Mouse (Mus musculus) embryonic fibroblast, embryonic 13.5 days (primary cell): Measurements from ENCODE around the gene D6Ertd527e. TPM values are rescaled to one million over a fixed set of nuclear protein-coding genes. Genes with fewer than 3 reads are reported as not detected.

Experiments used
- H3K27ac ChIP-seq: 2 replicates; pipeline ENCODE4 v1.5.1; 2012; ENCODE audit warnings: low read length, control low read depth, inconsistent platforms; ENCODE audit not compliant: insufficient read depth
- H3K4me1 ChIP-seq: 2 replicates; pipeline ENCODE4 v1.6.1; 2011; ENCODE audit warnings: low read length; ENCODE audit not compliant: control insufficient read depth, insufficient read depth
- H3K4me3 ChIP-seq: 2 replicates; pipeline ENCODE4 v1.5.1; 2011; ENCODE audit warnings: mild to moderate bottlenecking, control low read depth, low read length; ENCODE audit not compliant: insufficient read depth
- CTCF ChIP-seq: IDR thresholded peaks from 2 replicates; pipeline ENCODE4 v1.5.1; 2011; ENCODE audit warnings: mild to moderate bottlenecking, control low read depth, low read length, moderate library complexity, borderline replicate concordance; ENCODE audit not compliant: insufficient read depth
- POLR2A ChIP-seq: IDR thresholded peaks from 2 replicates; pipeline ENCODE4 v1.6.1; 2011; ENCODE audit warnings: low read depth, mild to moderate bottlenecking, control low read depth, low read length, moderate library complexity
- polyA plus RNA-seq: library from polyadenylated mRNA; stranded (reverse); fragments of >200 nt; gene quantifications from 2 replicates; pipeline ENCODE4 v1.2.4, GENCODE M21; 2011; ENCODE audit warnings: low read depth; ENCODE audit not compliant: missing spikeins, insufficient read length

D6Ertd527e gene
- polyA plus RNA-seq, 1 experiment = 0.60 TPM

DNA sequence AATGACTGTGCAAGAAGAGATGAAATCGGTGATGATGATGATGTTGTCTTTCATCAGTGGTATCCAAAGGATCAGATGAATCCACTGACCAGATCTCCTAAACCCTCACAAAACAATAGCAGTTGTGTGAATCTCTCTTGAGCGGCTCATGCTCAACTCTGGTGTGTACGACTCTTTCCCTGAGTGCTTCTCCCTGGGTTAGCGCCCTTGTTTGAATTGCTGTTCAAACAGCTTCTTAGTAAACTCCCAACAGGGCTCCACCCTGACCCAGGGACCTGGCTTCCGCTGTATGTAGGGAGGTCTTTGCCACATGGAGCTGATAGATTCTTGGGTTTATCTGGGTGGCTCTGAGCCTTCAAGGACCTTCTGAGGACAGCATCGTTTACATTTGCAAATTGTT lies 18.9 kb downstream of the D6Ertd527e start:
- no peak overlapping the region for H3K4me3 ChIP-seq
- TF ChIP-seq POLR2A = no peak
- TF ChIP-seq CTCF = no peak
- no peaks in the 10 kb centered on the region for H3K4me1 ChIP-seq
- H3K27ac ChIP-seq = no peak overlapping the region

DNA sequence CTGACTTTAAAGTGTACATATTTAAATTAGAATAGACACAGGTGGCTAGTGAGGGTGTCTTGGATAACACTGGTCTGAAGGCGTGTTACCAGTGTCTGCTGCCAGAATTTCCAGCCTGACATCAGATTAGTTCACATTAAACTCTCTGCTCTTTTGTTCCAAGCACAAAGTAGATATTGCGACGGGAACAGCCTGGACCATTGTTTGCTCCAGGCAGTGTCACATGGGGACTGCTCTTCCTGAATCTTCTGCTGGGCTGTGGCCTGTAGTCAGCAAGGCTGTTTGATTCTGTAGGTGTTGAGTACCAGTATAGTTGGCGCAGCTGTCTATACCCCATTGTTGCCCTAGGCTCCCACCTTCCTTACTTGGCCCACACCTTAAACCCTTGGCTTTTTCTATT lies 19.4 kb downstream of the D6Ertd527e start:
- Histone ChIP-seq H3K4me1 (no peaks in the 10 kb centered on the region), H3K4me3 (no peak overlapping the region), H3K27ac (no peak overlapping the region)
- TF ChIP-seq POLR2A (no peak), CTCF (no peak)

DNA sequence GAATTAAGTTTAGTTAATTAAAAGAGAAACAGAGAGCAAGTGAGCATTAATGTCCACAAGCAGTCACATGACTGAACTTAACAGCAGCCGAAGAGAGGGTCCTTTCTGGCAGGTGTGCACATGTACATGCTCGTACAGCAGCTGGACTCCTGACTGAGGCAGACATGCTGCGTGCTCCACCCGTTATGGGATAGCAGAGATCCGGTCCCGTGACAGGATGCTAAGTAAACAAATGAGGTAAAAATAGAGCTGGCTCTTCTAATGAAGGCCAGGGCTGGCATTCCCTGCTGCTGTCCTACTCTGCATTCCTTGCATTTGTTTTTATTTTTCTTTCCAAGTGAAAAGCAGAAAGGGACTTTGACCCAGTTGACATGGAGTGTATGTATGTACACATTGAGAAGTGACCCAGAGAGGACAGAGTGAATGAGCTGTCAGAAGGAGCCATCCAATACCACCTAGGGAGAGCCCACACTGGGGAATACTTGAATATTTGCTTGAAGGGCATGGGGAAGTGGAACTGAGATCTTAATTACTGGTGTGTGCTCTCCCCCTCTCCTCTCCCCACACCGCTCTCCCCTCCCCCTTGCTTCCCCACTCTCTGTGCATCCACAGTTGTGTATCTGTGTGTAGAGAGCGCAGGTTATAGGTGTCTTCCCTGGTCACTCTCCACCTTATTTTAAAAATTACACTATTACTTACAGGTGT lies 22.7 kb downstream of the D6Ertd527e start:
- Histone ChIP-seq H3K4me3 (no peak overlapping the region), H3K27ac (no peak overlapping the region), H3K4me1 (no peaks in the 10 kb centered on the region)
- TF ChIP-seq POLR2A (no peak), CTCF (no peak)

DNA sequence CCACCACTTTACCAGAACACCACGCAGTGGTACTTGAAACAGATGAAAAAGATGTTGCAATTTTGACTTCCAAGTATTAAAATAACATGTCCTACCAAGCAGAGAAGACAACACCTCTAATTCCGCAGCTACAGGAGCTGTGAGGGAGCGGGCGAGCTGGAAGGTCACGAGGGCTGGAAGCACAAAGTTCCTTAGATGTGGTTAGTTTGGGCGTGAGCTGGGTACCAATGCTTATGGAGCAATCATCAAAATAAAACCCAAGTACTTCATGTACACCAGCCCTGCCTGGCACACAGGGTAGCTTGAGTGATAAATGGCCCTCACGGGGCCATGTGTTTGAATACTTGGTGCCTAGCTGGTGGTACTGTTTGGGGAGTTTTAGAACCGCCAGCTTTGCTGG lies 25.3 kb downstream of the D6Ertd527e start:
- H3K4me1 ChIP-seq = no peaks in the 10 kb centered on the region
- no peak overlapping the region for H3K4me3 ChIP-seq
- no peak overlapping the region for H3K27ac ChIP-seq
- TF ChIP-seq CTCF (no peak), POLR2A (no peak)

DNA sequence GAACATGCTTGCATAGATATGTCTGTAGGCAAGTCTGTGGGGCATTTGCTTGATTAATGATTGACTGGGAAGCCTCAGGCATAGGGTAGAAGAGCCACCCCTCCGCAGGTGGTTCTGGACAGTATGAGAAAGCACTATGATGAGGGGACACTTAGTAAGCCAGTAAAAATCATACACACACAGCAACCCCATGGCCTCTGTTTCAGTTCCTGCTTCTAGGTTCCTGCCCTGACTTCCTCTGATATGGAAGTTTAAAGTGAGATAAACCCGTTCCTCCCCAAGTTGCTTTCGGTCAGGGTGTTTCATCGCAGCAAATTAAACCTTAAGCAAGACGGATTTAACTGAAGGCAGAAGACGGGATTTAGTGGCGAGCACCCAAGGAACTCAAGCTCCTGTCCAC lies 26.1 kb downstream of the D6Ertd527e start:
- TF ChIP-seq POLR2A = no peak
- TF ChIP-seq CTCF = no peak
- Histone ChIP-seq H3K4me3 (no peak overlapping the region), H3K4me1 (no peaks in the 10 kb centered on the region), H3K27ac (no peak overlapping the region)

DNA sequence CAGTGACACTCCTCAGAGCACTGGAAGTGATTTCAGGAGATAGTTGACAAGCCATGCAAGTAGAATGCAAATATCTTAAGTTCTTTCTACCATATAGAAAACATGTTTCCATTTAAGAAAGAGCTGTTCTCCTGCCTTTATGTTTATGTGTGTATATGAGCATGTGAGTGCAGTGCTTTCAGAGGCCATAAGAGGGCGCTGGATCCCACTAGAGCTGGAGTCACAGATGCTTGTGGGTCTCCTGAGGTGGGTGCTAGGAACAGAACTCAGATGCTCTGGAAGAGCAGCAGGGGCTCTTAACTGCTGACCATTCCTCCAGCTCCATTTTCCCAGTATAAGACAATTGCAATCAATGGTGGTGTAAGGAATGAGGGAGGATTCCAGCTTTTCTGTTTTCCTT lies 26.5 kb downstream of the D6Ertd527e start:
- Histone ChIP-seq H3K4me3 (no peak overlapping the region), H3K27ac (no peak overlapping the region), H3K4me1 (no peaks in the 10 kb centered on the region)
- TF ChIP-seq CTCF = no peak
- TF ChIP-seq POLR2A = no peak

DNA sequence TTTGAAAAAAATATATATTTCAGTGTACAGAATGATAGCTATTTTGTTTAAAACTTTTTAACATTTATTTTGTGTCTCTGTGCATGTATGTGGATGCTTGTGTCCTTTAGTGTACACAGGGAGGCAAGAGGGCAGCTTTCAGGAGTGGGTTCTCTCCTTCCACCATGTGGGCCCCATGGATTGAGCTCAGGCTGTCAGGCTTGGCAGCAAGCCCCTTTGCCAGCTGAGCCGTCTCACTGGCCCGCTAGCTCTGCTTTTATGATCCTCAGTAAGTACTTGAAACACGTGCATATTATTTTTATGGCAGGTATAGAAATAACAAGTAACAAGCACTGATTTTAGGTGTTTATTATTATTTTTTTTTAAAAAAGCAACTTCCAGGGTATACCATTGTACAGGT lies 29.0 kb downstream of the D6Ertd527e start:
- no peak overlapping the region for H3K4me3 ChIP-seq
- no peak overlapping the region for H3K27ac ChIP-seq
- H3K4me1 ChIP-seq = no peaks in the 10 kb centered on the region
- TF ChIP-seq CTCF = no peak
- TF ChIP-seq POLR2A = no peak

DNA sequence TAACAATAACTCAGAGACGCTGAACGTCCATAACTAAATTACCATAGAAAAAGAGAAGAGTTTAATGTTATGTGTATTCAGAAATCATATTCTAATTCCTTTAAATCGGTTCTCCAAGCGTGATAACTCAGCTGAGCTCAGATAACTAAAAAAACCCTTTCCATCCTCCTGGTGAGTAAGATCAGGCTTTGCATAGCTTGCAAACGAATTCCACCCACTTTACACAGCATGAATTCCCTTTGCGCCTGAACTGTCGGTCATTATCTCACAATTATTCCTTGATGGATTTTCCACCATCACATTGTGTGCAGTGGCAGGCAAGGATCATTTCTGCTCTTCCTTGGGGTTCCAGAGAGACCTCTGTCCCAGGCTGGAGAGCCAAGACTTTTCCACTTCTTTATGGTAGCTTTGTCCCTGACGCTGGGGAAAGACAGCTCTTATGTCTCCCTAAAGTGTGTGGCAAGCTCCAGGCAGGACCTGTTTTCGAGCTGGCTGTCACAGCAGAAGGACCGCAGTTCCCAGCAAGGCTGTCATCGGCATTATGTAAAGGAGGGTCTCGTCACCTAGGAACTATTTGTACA lies 29.5 kb downstream of the D6Ertd527e start:
- no peak overlapping the region for H3K4me3 ChIP-seq
- TF ChIP-seq POLR2A (no peak), CTCF (no peak)
- no peaks in the 10 kb centered on the region for H3K4me1 ChIP-seq
- no peak overlapping the region for H3K27ac ChIP-seq

DNA sequence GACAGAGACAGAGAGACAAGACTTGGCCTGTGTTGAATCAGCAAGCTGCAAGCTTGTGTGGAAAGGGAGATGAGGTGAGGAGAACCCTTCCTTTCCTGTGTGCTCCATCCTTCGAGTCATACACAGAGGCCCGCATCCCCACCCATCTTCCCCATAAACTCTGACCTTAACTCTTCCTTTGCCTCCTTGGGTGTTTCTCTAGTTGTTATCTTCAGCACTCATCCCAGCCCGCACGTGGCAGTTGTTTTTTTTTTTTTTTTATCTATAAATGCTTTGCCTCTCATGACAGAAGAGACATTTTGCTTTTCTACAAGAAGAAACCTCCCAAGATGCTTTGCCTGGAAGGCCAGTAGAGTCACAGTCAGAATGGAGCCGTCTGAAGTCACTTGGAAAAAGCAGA lies 33.9 kb downstream of the D6Ertd527e start:
- TF ChIP-seq POLR2A = no peak
- Histone ChIP-seq H3K4me3 (no peak overlapping the region), H3K27ac (no peak overlapping the region), H3K4me1 (no peaks in the 10 kb centered on the region)

DNA sequence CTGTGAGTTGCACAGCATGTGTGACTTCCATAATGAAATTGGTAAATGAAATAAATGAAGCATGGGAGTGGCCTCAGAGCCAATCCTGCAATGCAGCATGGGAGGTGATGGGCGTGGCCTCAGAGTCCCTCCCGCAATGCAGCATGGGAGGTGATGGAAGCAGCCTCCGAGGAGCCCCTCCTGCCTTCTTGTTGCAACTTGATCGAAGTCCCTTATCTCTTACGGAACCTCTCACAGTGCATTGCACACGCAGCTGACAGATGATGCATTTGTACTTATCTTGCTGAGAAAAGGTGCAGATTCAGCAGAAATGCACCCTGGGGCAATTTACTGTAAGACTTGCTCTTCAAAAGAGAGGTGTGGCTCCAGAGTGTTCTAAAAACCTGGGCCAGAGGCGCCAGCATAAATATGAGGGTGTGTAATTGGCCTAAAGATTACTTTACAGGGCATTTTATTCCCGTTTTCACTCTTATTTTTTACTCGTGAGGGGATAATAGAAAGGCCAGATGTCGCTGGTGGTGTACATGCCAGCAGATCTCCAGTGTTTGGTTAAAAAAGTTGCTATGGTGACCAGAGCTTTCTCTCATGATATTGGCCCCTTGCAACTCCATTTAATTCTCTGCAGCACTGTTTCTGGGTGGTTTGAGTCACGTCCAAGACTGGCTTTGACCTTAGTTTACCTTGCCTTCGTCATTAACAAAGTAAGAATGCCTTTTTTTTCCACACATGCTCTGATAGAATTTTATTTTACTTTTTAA lies 35.4 kb downstream of the D6Ertd527e start:
- Histone ChIP-seq H3K4me3 (no peak overlapping the region), H3K27ac (no peak overlapping the region), H3K4me1 (no peaks in the 10 kb centered on the region)
- TF ChIP-seq POLR2A (no peak), CTCF (no peak)
